Comparison of ENCODE assay signal across 9 mouse cellular contexts in genomic region chr14:51007914-51008713, GRCm38 (mm10). TPM values are rescaled to one million over a fixed set of nuclear protein-coding genes. Genes with fewer than 3 reads are reported as not detected.
DNase-seq lines count a peak whose midpoint lies in the region; ATAC-seq and TF ChIP-seq lines count a peak whose summit lies in the region.
"Had no signal": no experiment of that assay in that cellular context is flagged by ENCODE, and none has a peak within 500 bp of the region (broad histone marks: within the 10 kb centered on the region; RNA-seq: fewer than 3 reads in every experiment).

No protein-coding gene starts in this region.

- no peak overlapping the region for H3K9ac ChIP-seq in intestine, embryonic 15.5 days
- no peak overlapping the region for H3K9ac ChIP-seq in hindbrain, embryonic 11.5 days (ENCODE audit: low read depth, low read length)

- H3K27me3 ChIP-seq in thymus, adult 2 months (ENCODE audit: control insufficient read depth, insufficient read depth, low read length): no peaks in the 10 kb centered on the region
- H3K27me3 ChIP-seq in intestine, embryonic 15.5 days (replicated peaks): no peaks in the 10 kb centered on the region
- no peaks in the 10 kb centered on the region for H3K27me3 ChIP-seq in hindbrain, embryonic 11.5 days (ENCODE audit: control insufficient read depth, insufficient read depth, low read length)
- H3K27me3 ChIP-seq in midbrain, embryonic 10.5 days (ENCODE audit: low read depth, poor library complexity, severe bottlenecking): no peaks in the 10 kb centered on the region
- H3K27me3 ChIP-seq: megakaryocyte, embryonic 14.5 days had no signal

- no peaks in the 10 kb centered on the region for H3K36me3 ChIP-seq in thymus, adult 2 months (ENCODE audit: control insufficient read depth, insufficient read depth, low read length)
- no peaks in the 10 kb centered on the region for H3K36me3 ChIP-seq in intestine, embryonic 15.5 days
- no peaks in the 10 kb centered on the region for H3K36me3 ChIP-seq in hindbrain, embryonic 11.5 days (ENCODE audit: control insufficient read depth, insufficient read depth, low read length)
- H3K36me3 ChIP-seq in midbrain, embryonic 10.5 days: no peaks in the 10 kb centered on the region

- no peaks in the 10 kb centered on the region; the same call in 1 of the 2 replicates for H3K4me1 ChIP-seq in thymus, adult 2 months (replicated peaks; ENCODE audit: control insufficient read depth, insufficient read depth, low read length)
- H3K4me1 ChIP-seq in intestine, embryonic 15.5 days (replicated peaks): 0 out of 2 replicates have a peak, but pooled peaks cover 3% of the 10 kb centered on the region
- H3K4me1 ChIP-seq in hindbrain, embryonic 11.5 days (replicated peaks; ENCODE audit: control insufficient read depth, insufficient read depth, low read length): no peaks in the 10 kb centered on the region
- H3K4me1 ChIP-seq in midbrain, embryonic 10.5 days: no peaks in the 10 kb centered on the region

- no peak overlapping the region; the same call in 1 of the 2 replicates for H3K4me2 ChIP-seq in intestine, embryonic 15.5 days (replicated peaks)
- no peak overlapping the region for H3K4me2 ChIP-seq in hindbrain, embryonic 11.5 days (replicated peaks; ENCODE audit: low read depth, low read length)

- no peak for TF ChIP-seq POLR2A in thymus, adult 2 months (IDR thresholded peaks at IDR 0.05; ENCODE audit: control insufficient read depth, extremely low read depth, insufficient read depth, low read length, poor library complexity)

- 52% methylated on average over 13 of the region's 13 CpGs for WGBS in thymus, adult 2 months
- 48% methylated on average over 13 of the region's 13 CpGs for WGBS in intestine, embryonic 15.5 days
- 87% methylated on average over 13 of the region's 13 CpGs for WGBS in hindbrain, embryonic 11.5 days
- WGBS in midbrain, embryonic 10.5 days: 87% methylated on average over 13 of the region's 13 CpGs

- no peak for TF ChIP-seq CTCF in thymus, adult 2 months (IDR thresholded peaks at IDR 0.05; ENCODE audit: borderline replicate concordance, control insufficient read depth, extremely low read depth, insufficient read depth, low read length, poor library complexity)

- H3K4me3 ChIP-seq in thymus, adult 2 months (ENCODE audit: control insufficient read depth, insufficient read depth, low read length): no peak overlapping the region
- no peak overlapping the region for H3K4me3 ChIP-seq in intestine, embryonic 15.5 days (replicated peaks)
- no peak overlapping the region for H3K4me3 ChIP-seq in hindbrain, embryonic 11.5 days (ENCODE audit: low read depth, low read length)
- H3K4me3 ChIP-seq in midbrain, embryonic 10.5 days: no peak overlapping the region
- H3K4me3 ChIP-seq: megakaryocyte, embryonic 14.5 days had no signal

- no peaks in the 10 kb centered on the region for H3K9me3 ChIP-seq in intestine, embryonic 15.5 days
- H3K9me3 ChIP-seq in hindbrain, embryonic 11.5 days (ENCODE audit: control insufficient read depth, low read length): no peaks in the 10 kb centered on the region
- H3K9me3 ChIP-seq in midbrain, embryonic 10.5 days (replicated peaks): no peaks in the 10 kb centered on the region

- intact Hi-C loops in left cerebral cortex, postnatal 10 days (cut with DNase I): loop anchor here (2.0 kb wide), 1 partner anchor 31 kb away; no protein-coding TSS in a partner anchor

- peak overlapping the region; percentile 13; the same call in 1 of the 2 replicates for H3K27ac ChIP-seq in thymus, adult 2 months (ENCODE audit: control insufficient read depth, insufficient read depth, low read length)
- H3K27ac ChIP-seq in intestine, embryonic 15.5 days: peak overlapping the region; percentile 85
- H3K27ac ChIP-seq in hindbrain, embryonic 11.5 days (ENCODE audit: low read depth, low read length): no peak overlapping the region
- H3K27ac ChIP-seq in midbrain, embryonic 10.5 days (replicated peaks): no peak overlapping the region

- no peak for DNase-seq in thymus, adult 2 months
- no peak for DNase-seq in thymus, postnatal 4 days
- DNase-seq in gastrocnemius, adult 8-10 months (ENCODE audit: low spot score in 2 of 2): peak; percentile 30 to 57
- DNase-seq in left cerebral cortex, postnatal 10 days (ENCODE audit: extremely low spot score in 1 of 2, low spot score in 2 of 2): peak; percentile 57 to 69
- peak; percentile 82 to 88 for DNase-seq in right cerebral cortex, postnatal 10 days (ENCODE audit: low spot score in 2 of 2)
- DNase-seq in hindbrain, embryonic 11.5 days (ENCODE audit: low spot score): no peak
- DNase-seq in midbrain, embryonic 10.5 days (ENCODE audit: low spot score): no peak

- peak; percentile 87 for ATAC-seq in intestine, embryonic 15.5 days
- no peak for ATAC-seq in hindbrain, embryonic 11.5 days (ENCODE audit: low FRiP score)

RNA-seq across cellular contexts. Expression of gene Rnase10, which starts 0.6 kb away (rescaled TPM):
- 0.05 and 0.13 TPM in 2 replicates for polyA plus RNA-seq in thymus, adult 2 months (2012; rRNA removed)
- total RNA-seq in gastrocnemius, adult 8-10 months (2022): not detected
- 0.33 and 0.43 TPM in 2 replicates for polyA plus RNA-seq in intestine, embryonic 15.5 days (2015; fragmentation: Nextera tagmentation; extraction: Ambion mirVana)
- total RNA-seq in left cerebral cortex, postnatal 10 days (2021): under 1 TPM in 1 of 2 experiments, not detected in 1; 0.30 TPM
- not detected in 2 replicates for polyA plus RNA-seq in hindbrain, embryonic 11.5 days (2014; fragmentation: Nextera tagmentation; extraction: Ambion mirVana)
- polyA plus RNA-seq in midbrain, embryonic 10.5 days (2016; fragmentation: Nextera tagmentation; extraction: Ambion mirVana): not detected in 2 replicates

RNA-seq across cellular contexts. Expression of gene Rnase9, which starts 33.6 kb away (rescaled TPM):
- polyA plus RNA-seq in thymus, adult 2 months (2012; rRNA removed): not detected in 2 replicates
- total RNA-seq in gastrocnemius, adult 8-10 months (2022): not detected
- polyA plus RNA-seq in intestine, embryonic 15.5 days (2015; fragmentation: Nextera tagmentation; extraction: Ambion mirVana): not detected in 2 replicates
- not detected for total RNA-seq in left cerebral cortex, postnatal 10 days (2021)
- not detected in 2 replicates for polyA plus RNA-seq in hindbrain, embryonic 11.5 days (2014; fragmentation: Nextera tagmentation; extraction: Ambion mirVana)
- not detected in 2 replicates for polyA plus RNA-seq in midbrain, embryonic 10.5 days (2016; fragmentation: Nextera tagmentation; extraction: Ambion mirVana)

RNA-seq across cellular contexts. Expression of gene Rnase11, which starts 41.8 kb away (rescaled TPM):
- polyA plus RNA-seq in thymus, adult 2 months (2012; rRNA removed): not detected in 2 replicates
- total RNA-seq in gastrocnemius, adult 8-10 months (2022): not detected
- polyA plus RNA-seq in intestine, embryonic 15.5 days (2015; fragmentation: Nextera tagmentation; extraction: Ambion mirVana): not detected in 2 replicates
- total RNA-seq in left cerebral cortex, postnatal 10 days (2021): not detected
- polyA plus RNA-seq in hindbrain, embryonic 11.5 days (2014; fragmentation: Nextera tagmentation; extraction: Ambion mirVana): not detected in 2 replicates
- polyA plus RNA-seq in midbrain, embryonic 10.5 days (2016; fragmentation: Nextera tagmentation; extraction: Ambion mirVana): not detected in 2 replicates

RNA-seq across cellular contexts. Expression of gene Rnase12, which starts 49.3 kb away (rescaled TPM):
- 0.31 and 0.49 TPM in 2 replicates for polyA plus RNA-seq in thymus, adult 2 months (2012; rRNA removed)
- not detected for total RNA-seq in gastrocnemius, adult 8-10 months (2022)
- 0.48 and 0.68 TPM in 2 replicates for polyA plus RNA-seq in intestine, embryonic 15.5 days (2015; fragmentation: Nextera tagmentation; extraction: Ambion mirVana)
- total RNA-seq in left cerebral cortex, postnatal 10 days (2021): not detected
- not detected in 2 replicates for polyA plus RNA-seq in hindbrain, embryonic 11.5 days (2014; fragmentation: Nextera tagmentation; extraction: Ambion mirVana)
- polyA plus RNA-seq in midbrain, embryonic 10.5 days (2016; fragmentation: Nextera tagmentation; extraction: Ambion mirVana): not detected in 2 replicates

RNA-seq across cellular contexts. Expression of gene Pnp2, which starts 52.3 kb away (rescaled TPM):
- 0.71 and 0.93 TPM in 2 replicates for polyA plus RNA-seq in thymus, adult 2 months (2012; rRNA removed)
- total RNA-seq in gastrocnemius, adult 8-10 months (2022): under 1 TPM in 3 of 4 experiments, not detected in 1; 0.29 to 0.64 (median 0.52) TPM
- polyA plus RNA-seq in intestine, embryonic 15.5 days (2015; fragmentation: Nextera tagmentation; extraction: Ambion mirVana): 2.6 and 3.0 TPM in 2 replicates
- 1 to 10 TPM in 1 of 2 experiments, under 1 TPM in 1; 0.79 to 1.7 TPM for total RNA-seq in left cerebral cortex, postnatal 10 days (2021)
- 0.36 and 0.52 TPM in 2 replicates for polyA plus RNA-seq in hindbrain, embryonic 11.5 days (2014; fragmentation: Nextera tagmentation; extraction: Ambion mirVana)
- 0.15 and 0.78 TPM in 2 replicates for polyA plus RNA-seq in midbrain, embryonic 10.5 days (2016; fragmentation: Nextera tagmentation; extraction: Ambion mirVana)

Comparison
In these comparisons a context has a peak if more than half of its experiments do, and no peak if none do; other contexts are left out.
1. DNase-seq: peak in gastrocnemius, adult 8-10 months (2 of 2), left cerebral cortex, postnatal 10 days (2 of 2) and right cerebral cortex, postnatal 10 days (2 of 2); none in thymus, adult 2 months (single experiment), thymus, postnatal 4 days (single experiment), hindbrain, embryonic 11.5 days (single experiment) and midbrain, embryonic 10.5 days (single experiment).
2. H3K27ac ChIP-seq: peak in thymus, adult 2 months (single experiment) and intestine, embryonic 15.5 days (single experiment); none in hindbrain, embryonic 11.5 days (single experiment) and midbrain, embryonic 10.5 days (single experiment).